Mouse (Mus musculus): ENCODE data around the gene Gpr12.
"Not testable (repeated sequence)": the region's sequence is repeated elsewhere in the genome, so short reads cannot be mapped to it uniquely, and the experiment has no call there.

DNA sequence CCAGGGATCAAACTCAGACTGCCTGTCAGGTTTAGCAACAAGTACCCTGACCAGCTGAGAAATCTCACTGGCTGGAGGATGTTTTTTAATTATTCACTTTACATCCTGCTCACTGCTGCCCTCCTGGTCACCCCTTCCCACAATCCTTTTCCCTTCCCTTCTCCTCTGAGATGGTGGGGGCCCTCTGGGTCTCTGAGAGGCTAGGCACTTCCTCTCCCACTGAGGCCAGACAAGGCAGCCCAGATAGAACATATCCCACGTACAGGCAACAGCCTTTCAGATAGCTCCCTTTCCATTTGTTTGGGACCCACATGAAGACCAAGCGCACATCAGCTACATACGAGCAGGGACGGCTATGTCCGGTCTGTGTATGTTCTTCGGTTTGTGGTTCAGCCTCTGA is 14.9 kb downstream of the Gpr12 start:
- not testable (repeated sequence) for TF ChIP-seq CTCF (IDR thresholded peaks at IDR 0.05; ENCODE audit: insufficient read depth, low read length); POLR2A (IDR thresholded peaks at IDR 0.05; ENCODE audit: borderline replicate concordance, extremely low read depth, low read depth, low read length)

All from lung, adult 2 months (tissue).